Mouse (Mus musculus): ENCODE measurements around the gene Bco2. TPM values are rescaled to one million over a fixed set of nuclear protein-coding genes. Genes with fewer than 3 reads are reported as not detected.

Gene Bco2
- polyA plus RNA-seq, 1 experiment, result 0.09 TPM

DNA sequence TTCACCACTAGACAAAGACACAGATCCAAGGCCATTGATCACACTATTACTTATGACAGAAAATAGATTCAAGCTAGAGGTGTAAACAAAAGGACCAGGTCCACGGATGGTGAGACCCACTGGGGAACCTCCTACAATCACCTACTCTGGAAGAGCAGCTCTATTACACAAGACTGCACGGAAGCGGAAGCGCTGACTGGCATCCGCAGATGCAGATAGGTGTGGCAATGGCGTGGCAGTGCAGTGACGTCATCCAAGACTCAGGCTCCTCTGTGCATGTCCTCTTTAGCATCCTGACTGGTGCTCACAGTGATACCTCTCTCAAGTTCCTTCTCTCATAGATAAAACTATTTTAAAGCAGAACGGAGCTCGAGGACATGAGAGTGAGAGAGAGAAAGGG is 38.0 kb upstream of the Bco2 start:
- H3K36me3 ChIP-seq (replicated peaks; ENCODE audit: low read length), result peaks cover 35% of the 10 kb centered on the region
- TF ChIP-seq FLI1 (IDR thresholded peaks at IDR 0.05; ENCODE audit: low read length), result no peak
- no peak for TF ChIP-seq GATA1 (IDR thresholded peaks at IDR 0.05; ENCODE audit: borderline replicate concordance, low read length)
- H3K27me3 ChIP-seq (replicated peaks), result no peaks in the 10 kb centered on the region
- no peak overlapping the region for H3K4me3 ChIP-seq (replicated peaks)
- no peaks in the 10 kb centered on the region for H3K9me3 ChIP-seq
- peaks cover 8% of the 10 kb centered on the region for H3K4me1 ChIP-seq

DNA sequence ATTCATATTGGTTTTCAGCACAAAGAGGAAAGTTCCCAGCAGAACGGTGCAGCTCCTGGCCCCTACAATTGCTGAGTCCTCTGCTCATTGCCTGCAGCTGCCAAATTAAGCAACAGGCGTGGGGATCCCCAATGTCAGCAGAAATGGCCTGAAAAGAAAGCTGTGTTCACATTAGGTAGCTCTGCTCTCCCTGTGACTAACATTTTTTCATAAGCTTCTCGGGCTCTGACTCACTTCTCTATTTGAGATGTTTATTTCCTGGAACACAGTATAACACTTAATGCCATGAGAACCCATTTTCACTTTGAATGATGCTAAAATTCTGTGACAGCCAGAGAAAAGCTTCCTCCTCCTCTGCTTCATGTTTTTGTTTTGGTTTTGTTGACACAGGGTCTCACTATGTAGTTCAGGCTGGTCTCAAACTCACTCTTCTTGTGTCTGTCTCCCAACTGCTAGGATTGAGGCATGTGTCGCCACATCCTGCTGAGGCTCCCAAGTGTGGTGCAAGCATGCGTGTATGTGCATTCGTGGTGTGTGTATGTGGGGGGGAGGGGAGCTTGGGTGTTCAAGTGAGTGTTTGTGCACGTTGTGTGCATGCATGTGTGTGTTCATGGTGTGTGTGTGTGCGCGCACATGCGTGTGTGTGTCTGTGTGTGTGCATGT is 36.0 kb upstream of the Bco2 start:
- peaks cover 8% of the 10 kb centered on the region for H3K4me1 ChIP-seq
- TF ChIP-seq GATA1 (IDR thresholded peaks at IDR 0.05; ENCODE audit: borderline replicate concordance, low read length) (no peak), FLI1 (IDR thresholded peaks at IDR 0.05; ENCODE audit: low read length) (no peak)
- no peaks in the 10 kb centered on the region for H3K9me3 ChIP-seq
- peaks cover 16% of the 10 kb centered on the region for H3K36me3 ChIP-seq (replicated peaks; ENCODE audit: low read length)
- no peaks in the 10 kb centered on the region for H3K27me3 ChIP-seq (replicated peaks)
- peak overlapping the region; percentile 82 for H3K4me3 ChIP-seq (replicated peaks)

DNA sequence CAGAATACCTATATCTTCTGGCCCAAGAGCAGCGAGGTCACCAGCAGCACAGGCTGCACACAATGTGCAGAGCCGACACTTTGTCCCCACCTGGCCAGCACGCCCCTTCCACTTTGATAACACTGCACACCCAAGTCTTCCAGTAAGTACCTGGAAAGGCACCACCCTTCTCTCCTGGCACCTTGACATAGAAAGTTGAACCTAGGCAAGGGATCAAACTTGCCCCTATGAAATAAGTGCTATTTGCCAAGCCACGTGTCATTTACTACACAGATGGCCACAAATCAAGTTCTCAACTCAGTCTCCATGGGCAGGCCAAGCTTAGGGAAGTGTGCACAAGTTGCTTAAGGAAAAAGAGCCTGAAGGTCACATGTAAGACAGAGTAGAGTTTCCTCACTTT is 32.0 kb upstream of the Bco2 start:
- H3K4me3 ChIP-seq (replicated peaks), result no peak overlapping the region
- peaks cover 12% of the 10 kb centered on the region for H3K4me1 ChIP-seq
- no peaks in the 10 kb centered on the region for H3K9me3 ChIP-seq
- H3K27me3 ChIP-seq (replicated peaks), result peaks cover 2% of the 10 kb centered on the region
- no peak for TF ChIP-seq GATA1 (IDR thresholded peaks at IDR 0.05; ENCODE audit: borderline replicate concordance, low read length)
- no peaks in the 10 kb centered on the region for H3K36me3 ChIP-seq (replicated peaks; ENCODE audit: low read length)

DNA sequence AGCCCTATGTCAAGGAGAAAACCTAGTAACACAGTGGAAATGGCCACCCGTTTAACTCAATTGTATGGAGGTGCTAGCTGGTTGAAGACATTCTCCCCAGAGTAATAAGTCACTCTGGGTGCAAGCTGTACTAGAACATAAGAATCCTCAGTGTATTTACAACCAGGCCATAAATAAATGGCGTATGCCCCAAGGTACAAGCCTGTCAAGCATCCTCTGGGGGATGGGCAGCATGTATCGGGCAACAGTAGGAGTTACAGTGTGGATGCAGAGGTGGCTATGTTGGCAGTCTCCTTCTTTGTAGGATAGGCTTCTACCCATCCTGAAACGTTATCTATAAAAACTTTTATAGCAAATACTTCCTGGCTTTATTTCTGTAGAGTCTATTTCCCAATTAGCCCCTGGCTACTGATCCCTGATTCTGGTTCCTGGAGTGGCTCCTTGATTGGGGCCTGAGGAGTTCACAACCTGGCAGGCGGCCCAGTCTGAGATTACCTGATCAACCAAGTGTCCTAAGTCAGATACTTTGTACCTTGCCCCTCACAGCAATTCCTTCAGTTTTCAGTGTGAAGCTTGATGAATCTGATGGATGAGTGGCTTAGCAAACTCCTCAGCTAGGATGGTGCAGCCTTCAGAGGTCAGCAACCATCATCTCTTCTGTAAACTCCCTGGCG is 30.3 kb upstream of the Bco2 start:
- TF ChIP-seq FLI1 (IDR thresholded peaks at IDR 0.05; ENCODE audit: low read length), result no peak
- TF ChIP-seq GATA1 (IDR thresholded peaks at IDR 0.05; ENCODE audit: borderline replicate concordance, low read length), result no peak
- no peaks in the 10 kb centered on the region for H3K9me3 ChIP-seq
- no peaks in the 10 kb centered on the region for H3K36me3 ChIP-seq (replicated peaks; ENCODE audit: low read length)
- H3K27me3 ChIP-seq (replicated peaks), result peaks cover 5% of the 10 kb centered on the region
- H3K4me1 ChIP-seq, result 0 out of 2 replicates have a peak, but pooled peaks cover 4% of the 10 kb centered on the region
- H3K4me3 ChIP-seq (replicated peaks), result no peak overlapping the region

DNA sequence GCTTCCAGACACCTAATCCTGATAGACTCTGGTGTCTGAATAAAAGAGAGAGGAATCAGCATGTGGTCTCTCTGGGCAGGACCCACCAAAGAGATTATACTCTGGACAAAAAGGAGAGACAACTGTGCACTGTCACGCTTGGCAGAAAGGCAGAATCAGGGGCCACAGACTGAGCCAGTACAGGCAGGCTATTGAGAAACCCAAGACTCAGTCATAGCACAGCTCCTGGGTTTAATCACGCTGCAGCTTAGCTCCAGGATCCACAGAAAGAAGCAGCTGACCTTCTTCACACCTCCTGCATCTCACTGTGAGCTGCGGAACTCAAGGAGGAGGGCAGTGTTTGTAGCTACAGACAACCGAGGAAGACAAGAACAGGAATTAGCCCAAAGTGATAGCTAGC is 25.4 kb upstream of the Bco2 start:
- peaks cover 5% of the 10 kb centered on the region for H3K27me3 ChIP-seq (replicated peaks)
- no peaks in the 10 kb centered on the region for H3K4me1 ChIP-seq
- TF ChIP-seq FLI1 (IDR thresholded peaks at IDR 0.05; ENCODE audit: low read length) (no peak), GATA1 (IDR thresholded peaks at IDR 0.05; ENCODE audit: borderline replicate concordance, low read length) (no peak)
- H3K4me3 ChIP-seq (replicated peaks), result no peak overlapping the region
- no peaks in the 10 kb centered on the region for H3K36me3 ChIP-seq (replicated peaks; ENCODE audit: low read length)
- H3K9me3 ChIP-seq, result no peaks in the 10 kb centered on the region

DNA sequence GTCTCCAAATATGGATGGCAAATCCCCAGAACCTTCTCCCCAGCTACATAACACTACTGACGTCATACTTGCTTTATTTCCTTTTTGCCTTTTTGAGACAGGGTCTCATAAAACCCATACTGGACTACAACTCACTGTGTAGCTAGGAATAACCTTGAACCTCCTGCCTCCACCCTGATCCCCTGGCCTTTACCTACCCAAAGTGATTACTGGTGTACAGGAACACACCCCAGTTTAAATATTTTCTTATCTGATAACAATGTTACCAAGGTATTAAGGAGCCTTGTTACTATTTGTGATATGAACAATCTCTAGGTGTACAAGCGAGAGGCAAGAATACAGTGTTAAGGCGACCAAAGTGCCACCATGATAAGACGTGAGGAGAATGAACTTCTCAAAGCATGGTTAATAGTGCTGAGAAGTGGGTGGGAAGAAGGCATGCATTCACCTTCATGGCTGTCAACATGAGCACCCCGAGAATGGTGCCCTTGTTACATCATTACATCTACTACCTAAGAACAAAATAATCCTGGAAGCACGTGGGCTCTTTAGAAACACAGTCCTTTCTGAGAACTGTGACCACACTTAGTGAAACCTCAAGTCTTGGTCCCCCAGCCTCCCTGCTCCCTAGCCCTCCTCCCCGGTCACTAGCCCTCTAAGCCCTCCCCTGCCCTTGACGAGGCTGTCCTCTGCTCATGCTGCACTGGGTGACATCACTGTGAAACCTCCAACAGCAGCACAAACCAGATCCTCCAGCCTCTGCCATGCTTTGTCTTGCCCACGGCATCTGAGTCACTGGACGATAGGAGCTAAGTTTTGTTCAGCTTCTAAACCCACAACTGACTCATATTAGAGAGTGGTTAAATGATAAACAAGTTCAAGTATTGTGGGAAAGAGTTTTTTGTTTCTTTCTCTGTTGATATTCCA is 14.9 kb upstream of the Bco2 start:
- Histone ChIP-seq H3K36me3 (replicated peaks; ENCODE audit: low read length) (no peaks in the 10 kb centered on the region), H3K4me3 (replicated peaks) (no peak overlapping the region), H3K4me1 (peaks cover 4% of the 10 kb centered on the region; the same call in 1 of the 2 replicates), H3K27me3 (replicated peaks) (no peaks in the 10 kb centered on the region), H3K9me3 (no peaks in the 10 kb centered on the region)
- TF ChIP-seq GATA1 (IDR thresholded peaks at IDR 0.05; ENCODE audit: borderline replicate concordance, low read length) (no peak), FLI1 (IDR thresholded peaks at IDR 0.05; ENCODE audit: low read length) (no peak)

DNA sequence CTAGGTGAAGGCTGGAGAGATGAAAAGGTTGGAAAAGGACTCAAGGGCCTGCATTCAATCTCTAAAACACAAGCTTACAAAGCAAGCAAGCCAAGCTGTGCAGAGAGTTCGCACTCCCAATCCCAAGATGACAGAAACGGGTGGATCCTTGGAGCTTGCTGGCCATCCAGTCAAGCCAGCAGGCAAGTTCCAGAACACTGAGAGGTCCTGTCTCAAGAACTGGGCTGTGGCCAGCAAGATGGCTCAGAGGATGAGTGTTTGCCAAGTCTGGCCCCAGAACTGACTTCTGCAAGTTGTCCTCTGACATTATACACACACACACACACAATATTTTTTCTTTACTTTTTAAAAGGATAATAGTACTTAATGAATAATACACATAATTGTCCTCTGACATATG is 12.9 kb upstream of the Bco2 start:
- no peak for TF ChIP-seq GATA1 (IDR thresholded peaks at IDR 0.05; ENCODE audit: borderline replicate concordance, low read length)
- no peak for TF ChIP-seq FLI1 (IDR thresholded peaks at IDR 0.05; ENCODE audit: low read length)
- Histone ChIP-seq H3K9me3 (no peaks in the 10 kb centered on the region), H3K27me3 (replicated peaks) (no peaks in the 10 kb centered on the region), H3K4me1 (peaks cover 4% of the 10 kb centered on the region; the same call in 1 of the 2 replicates), H3K4me3 (replicated peaks) (no peak overlapping the region), H3K36me3 (replicated peaks; ENCODE audit: low read length) (no peaks in the 10 kb centered on the region)

DNA sequence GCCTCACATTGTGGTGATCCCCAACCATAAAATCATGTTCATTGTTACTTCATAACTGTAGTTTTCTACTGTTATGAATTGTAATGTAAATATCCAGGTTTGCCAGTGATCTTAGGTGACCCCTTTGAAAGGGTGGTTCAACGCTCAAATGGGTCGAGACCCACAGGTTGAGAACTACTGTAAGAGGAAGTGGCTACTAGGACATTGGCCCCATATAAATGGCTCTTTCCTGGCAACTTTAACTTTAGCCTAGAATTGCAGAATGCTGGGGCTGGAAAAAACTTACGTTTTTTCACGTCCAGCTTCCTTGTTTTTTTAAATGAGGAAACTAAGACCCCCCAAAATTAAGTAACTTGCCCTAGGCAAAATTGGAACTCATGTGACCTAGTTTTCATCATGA is 12.4 kb upstream of the Bco2 start:
- H3K4me3 ChIP-seq (replicated peaks), result no peak overlapping the region

DNA sequence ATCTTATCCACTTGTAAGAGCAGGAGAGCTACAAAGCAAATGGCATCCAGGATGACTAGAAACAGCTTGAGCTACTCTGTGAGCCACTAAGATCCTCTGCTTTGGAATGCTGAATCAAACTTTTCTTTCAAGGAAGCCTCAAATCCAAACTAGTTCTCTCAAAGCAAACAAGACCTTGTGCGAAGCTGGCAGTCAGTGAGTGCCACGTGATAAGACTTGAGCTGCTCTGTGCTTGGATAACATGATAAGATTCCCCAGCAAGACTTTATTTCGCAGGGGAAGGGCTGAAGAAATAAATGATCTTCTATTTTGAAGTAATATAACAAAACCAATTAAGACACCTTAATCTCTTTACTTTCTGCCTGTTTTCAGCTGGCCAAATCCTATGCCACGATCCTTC is 11.0 kb upstream of the Bco2 start:
- no peak for TF ChIP-seq FLI1 (IDR thresholded peaks at IDR 0.05; ENCODE audit: low read length)
- no peak for TF ChIP-seq GATA1 (IDR thresholded peaks at IDR 0.05; ENCODE audit: borderline replicate concordance, low read length)
- Histone ChIP-seq H3K9me3 (peaks cover 4% of the 10 kb centered on the region; the same call in 1 of the 2 replicates), H3K27me3 (replicated peaks) (no peaks in the 10 kb centered on the region), H3K4me1 (peaks cover 4% of the 10 kb centered on the region; the same call in 1 of the 2 replicates), H3K36me3 (replicated peaks; ENCODE audit: low read length) (no peaks in the 10 kb centered on the region), H3K4me3 (replicated peaks) (no peak overlapping the region)

More for the DNA sequence above, 12.4 kb upstream of the Bco2 start:
- H3K27me3 ChIP-seq (replicated peaks), result no peaks in the 10 kb centered on the region
- H3K36me3 ChIP-seq (replicated peaks; ENCODE audit: low read length), result no peaks in the 10 kb centered on the region
- peaks cover 4% of the 10 kb centered on the region; the same call in 1 of the 2 replicates for H3K4me1 ChIP-seq
- H3K9me3 ChIP-seq, result no peaks in the 10 kb centered on the region
- TF ChIP-seq FLI1 (IDR thresholded peaks at IDR 0.05; ENCODE audit: low read length), result no peak
- TF ChIP-seq GATA1 (IDR thresholded peaks at IDR 0.05; ENCODE audit: borderline replicate concordance, low read length), result no peak

Data from megakaryocyte, embryonic 14.5 days (primary cell).